Mouse (Mus musculus): Measurements from ENCODE around the gene Hist1h1t. TPM values are rescaled to one million over a fixed set of nuclear protein-coding genes. Genes with fewer than 3 reads are reported as not detected.

Gene Hist1h1t
- polyA plus RNA-seq, 1 experiment from 2014 or later: 0.19 TPM

DNA sequence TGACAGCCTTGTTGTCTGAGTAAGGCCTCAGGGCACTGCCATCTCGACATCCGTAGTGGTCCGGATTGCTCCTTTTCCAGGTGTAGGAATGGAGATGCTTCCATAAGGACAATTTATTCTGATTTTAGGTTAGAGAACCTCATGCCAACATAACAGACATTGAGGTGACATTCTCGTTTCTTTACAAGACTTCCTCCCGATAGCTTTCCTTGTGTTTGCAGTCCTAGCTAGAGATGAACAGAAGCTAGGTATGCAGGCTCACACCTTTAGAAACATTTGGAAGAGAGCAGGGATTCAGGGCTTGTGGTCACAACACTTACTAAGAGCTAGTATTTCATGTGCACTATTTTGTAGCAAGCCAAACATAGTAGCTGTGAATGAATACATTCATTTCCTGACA lies 47.6 kb downstream of the Hist1h1t start:
- Histone ChIP-seq H3K36me3 (ENCODE audit: control insufficient read depth, insufficient read depth, low read length) (no peaks in the 10 kb centered on the region), H3K4me2 (ENCODE audit: low read depth, low read length) (no peak overlapping the region), H3K4me1 (ENCODE audit: control insufficient read depth, insufficient read depth, low read length) (peaks cover 18% of the 10 kb centered on the region), H3K9me3 (ENCODE audit: control insufficient read depth, low read length) (no peaks in the 10 kb centered on the region), H3K27me3 (replicated peaks; ENCODE audit: control insufficient read depth, insufficient read depth, low read length) (no peaks in the 10 kb centered on the region), H3K4me3 (ENCODE audit: low read depth, low read length) (no peak overlapping the region), H3K9ac (ENCODE audit: low read depth, low read length) (no peak overlapping the region), H3K27ac (replicated peaks; ENCODE audit: low read depth, low read length) (no peak overlapping the region)
- DNase-seq (ENCODE audit: low spot score): no peak
- WGBS: 73% methylated on average over 5 of the region's 5 CpGs
- ATAC-seq (ENCODE audit: low read depth): no peak

DNA sequence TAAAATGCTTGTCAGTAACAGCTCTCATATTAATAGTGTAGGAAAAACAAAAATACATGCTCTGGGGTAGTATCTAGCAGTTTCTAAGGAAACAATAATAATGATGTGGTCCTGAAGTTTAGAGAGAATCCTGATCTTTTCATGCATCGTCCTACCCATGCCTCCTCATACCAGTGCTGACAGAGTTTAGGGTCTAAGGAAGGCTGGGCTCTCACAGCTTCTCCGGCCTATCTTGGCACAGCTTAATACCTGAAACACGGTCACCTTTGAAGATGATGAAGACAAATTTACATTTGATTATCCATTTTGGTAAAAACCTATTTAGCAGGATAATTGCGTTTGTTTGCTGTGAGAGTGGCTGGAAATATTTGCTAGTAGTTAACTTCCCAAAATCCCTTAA lies 48.3 kb downstream of the Hist1h1t start:
- Histone ChIP-seq H3K9me3 (ENCODE audit: control insufficient read depth, low read length) (no peaks in the 10 kb centered on the region), H3K9ac (ENCODE audit: low read depth, low read length) (peak overlapping the region; percentile 63), H3K4me3 (ENCODE audit: low read depth, low read length) (peak overlapping the region; percentile 47), H3K4me2 (ENCODE audit: low read depth, low read length) (peak overlapping the region; percentile 84), H3K27ac (replicated peaks; ENCODE audit: low read depth, low read length) (peak overlapping the region; percentile 100), H3K27me3 (replicated peaks; ENCODE audit: control insufficient read depth, insufficient read depth, low read length) (no peaks in the 10 kb centered on the region), H3K4me1 (ENCODE audit: control insufficient read depth, insufficient read depth, low read length) (peaks cover 18% of the 10 kb centered on the region), H3K36me3 (ENCODE audit: control insufficient read depth, insufficient read depth, low read length) (no peaks in the 10 kb centered on the region)
- 28% methylated on average over 4 of the region's 4 CpGs for WGBS
- ATAC-seq (ENCODE audit: low read depth): no peak
- DNase-seq (ENCODE audit: low spot score): no peak

DNA sequence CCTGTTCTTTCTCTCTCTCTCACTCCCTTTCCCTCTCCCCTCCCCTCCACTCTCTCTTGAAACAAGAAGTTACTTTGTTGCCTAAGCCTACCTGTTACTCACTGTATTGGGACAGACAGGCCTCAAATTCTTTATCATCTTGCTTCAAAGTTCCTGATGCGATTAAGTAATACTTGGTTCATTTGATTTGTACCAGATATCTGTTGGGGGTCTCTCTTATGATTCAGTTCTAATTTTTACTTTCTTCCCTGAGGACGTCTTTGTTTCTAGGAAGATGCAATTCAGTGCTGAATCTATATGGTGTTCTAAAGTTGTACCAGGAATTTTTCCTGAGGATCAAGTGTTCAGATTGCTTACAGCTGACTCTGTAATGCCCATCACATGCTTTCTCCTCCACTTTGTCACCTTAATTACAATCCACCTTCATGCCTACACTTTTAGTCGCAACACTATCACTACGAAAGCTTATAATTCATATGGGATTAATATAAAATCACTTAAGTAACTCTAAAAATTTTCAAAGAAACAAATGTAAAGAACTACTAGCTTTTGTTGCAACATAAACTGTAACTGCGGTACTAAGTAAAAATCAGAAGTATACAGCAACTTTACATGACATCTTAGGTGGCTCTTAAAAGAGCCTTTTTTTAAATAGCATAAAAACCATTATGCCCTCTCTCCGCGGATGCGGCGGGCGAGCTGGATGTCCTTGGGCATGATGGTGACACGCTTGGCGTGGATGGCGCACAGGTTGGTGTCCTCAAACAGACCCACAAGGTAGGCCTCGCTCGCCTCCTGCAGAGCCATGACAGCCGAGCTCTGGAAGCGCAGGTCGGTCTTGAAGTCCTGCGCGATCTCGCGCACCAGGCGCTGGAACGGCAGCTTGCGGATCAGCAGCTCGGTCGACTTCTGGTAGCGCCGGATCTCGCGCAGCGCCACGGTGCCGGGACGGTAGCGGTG lies 49.1 kb downstream of the Hist1h1t start:
- DNase-seq (ENCODE audit: low spot score) (peak; percentile 32), ATAC-seq (ENCODE audit: low read depth) (no peak)
- H3K27me3 ChIP-seq (replicated peaks; ENCODE audit: control insufficient read depth, insufficient read depth, low read length): no peaks in the 10 kb centered on the region
- peak overlapping the region; percentile 72 for H3K9ac ChIP-seq (ENCODE audit: low read depth, low read length)
- 1% methylated on average over 17 of the region's 36 CpGs for WGBS
- peak overlapping the region; percentile 84 for H3K4me2 ChIP-seq (ENCODE audit: low read depth, low read length)
- H3K9me3 ChIP-seq (ENCODE audit: control insufficient read depth, low read length): no peaks in the 10 kb centered on the region
- peaks cover 18% of the 10 kb centered on the region for H3K4me1 ChIP-seq (ENCODE audit: control insufficient read depth, insufficient read depth, low read length)
- H3K27ac ChIP-seq (replicated peaks; ENCODE audit: low read depth, low read length): peak overlapping the region; percentile 100
- no peaks in the 10 kb centered on the region for H3K36me3 ChIP-seq (ENCODE audit: control insufficient read depth, insufficient read depth, low read length)
- peak overlapping the region; percentile 47 for H3K4me3 ChIP-seq (ENCODE audit: low read depth, low read length)

DNA sequence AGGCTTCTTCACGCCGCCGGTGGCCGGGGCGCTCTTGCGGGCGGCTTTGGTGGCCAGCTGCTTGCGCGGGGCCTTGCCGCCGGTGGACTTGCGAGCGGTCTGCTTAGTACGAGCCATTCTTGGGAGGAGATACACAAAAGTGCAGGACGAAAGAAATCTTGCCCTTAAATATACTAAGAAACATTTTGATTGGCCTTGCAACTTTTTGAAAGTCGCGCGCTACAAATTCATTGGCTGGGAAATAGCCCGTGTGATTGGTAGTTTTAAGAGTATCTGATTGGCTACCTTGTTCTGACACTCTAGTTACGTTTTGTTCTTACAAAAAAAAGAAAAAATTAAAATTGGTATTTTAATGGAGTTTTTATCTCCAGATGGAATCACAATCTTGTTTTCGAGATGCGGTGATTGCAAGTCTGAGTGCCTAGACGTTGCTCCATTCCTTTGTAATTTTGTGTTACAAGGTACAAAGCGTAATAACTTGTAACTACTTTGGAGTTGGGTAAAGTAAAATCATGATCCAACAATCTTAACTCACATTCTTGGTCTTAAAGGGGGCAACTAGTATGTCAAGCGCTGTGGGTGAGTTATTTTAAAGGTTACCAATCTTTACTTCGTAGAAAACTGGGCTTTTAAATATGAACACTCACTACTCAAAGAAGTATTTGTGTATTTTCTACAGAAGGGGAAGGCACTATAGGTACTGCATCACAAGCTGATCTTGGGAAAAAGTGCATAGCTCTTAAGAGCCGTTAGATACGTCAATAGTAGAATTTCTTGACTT lies 50.0 kb downstream of the Hist1h1t start, which contains the start of gene Hist1h3c:
Hist1h3c (minus strand) TSS at position 222 of the 781 bp plus-strand sequence.
- Histone ChIP-seq H3K4me3 (ENCODE audit: low read depth, low read length) (peak within 1 kb of the TSS; percentile 47), H3K4me2 (ENCODE audit: low read depth, low read length) (peak within 1 kb of the TSS; percentile 84), H3K27me3 (replicated peaks; ENCODE audit: control insufficient read depth, insufficient read depth, low read length) (no peaks in the 10 kb centered on the region), H3K27ac (replicated peaks; ENCODE audit: low read depth, low read length) (peak within 1 kb of the TSS; percentile 100), H3K9ac (ENCODE audit: low read depth, low read length) (peak within 1 kb of the TSS; percentile 72), H3K36me3 (ENCODE audit: control insufficient read depth, insufficient read depth, low read length) (no peaks in the 10 kb centered on the region), H3K4me1 (ENCODE audit: control insufficient read depth, insufficient read depth, low read length) (peaks cover 15% of the 10 kb centered on the region), H3K9me3 (ENCODE audit: control insufficient read depth, low read length) (no peaks in the 10 kb centered on the region)
- DNase-seq (ENCODE audit: low spot score): peak; percentile 97
- WGBS: 1% methylated on average over 20 of the region's 28 CpGs
- peak; percentile 64 for ATAC-seq (ENCODE audit: low read depth)

Small RNA genes lying within 50 kb of the gene (microRNA-seq; reads per million reads assigned to microRNA genes)
- gene Gm44314 (ENCODE audit: borderline number of aligned reads) (not detected), gene Gm44350 (ENCODE audit: borderline number of aligned reads) (not detected)

Other genes starting within 250 kb of the Hist1h1t start
- 0.18 TPM in 1 of 2 replicates, not detected in the other for gene Btn1a1, start 229.9 kb upstream of the Hist1h1t start, polyA plus RNA-seq (2014; fragmentation: Nextera tagmentation; extraction: Ambion mirVana)
- gene Btn2a2, start 207.0 kb upstream of the Hist1h1t start, polyA plus RNA-seq (2014; fragmentation: Nextera tagmentation; extraction: Ambion mirVana): 0.40 and 0.51 TPM in 2 replicates
- 5.1 and 5.6 TPM in 2 replicates for gene Hist1h4h, start 164.8 kb upstream of the Hist1h1t start, polyA plus RNA-seq (2014; fragmentation: Nextera tagmentation; extraction: Ambion mirVana)
- 5.2 and 7.0 TPM in 2 replicates for gene Hist1h2af, start 161.9 kb upstream of the Hist1h1t start, polyA plus RNA-seq (2014; fragmentation: Nextera tagmentation; extraction: Ambion mirVana)
- 3.7 and 4.1 TPM in 2 replicates for gene Hist1h3g, start 160.4 kb upstream of the Hist1h1t start, polyA plus RNA-seq (2014; fragmentation: Nextera tagmentation; extraction: Ambion mirVana)
- gene Hist1h2bh, start 152.4 kb upstream of the Hist1h1t start, polyA plus RNA-seq (2014; fragmentation: Nextera tagmentation; extraction: Ambion mirVana): 0.76 and 0.77 TPM in 2 replicates
- 0.71 and 1.0 TPM in 2 replicates for gene Hist1h3f, start 151.8 kb upstream of the Hist1h1t start, polyA plus RNA-seq (2014; fragmentation: Nextera tagmentation; extraction: Ambion mirVana)
- 0.84 and 0.88 TPM in 2 replicates for gene Hist1h4f, start 144.2 kb upstream of the Hist1h1t start, polyA plus RNA-seq (2014; fragmentation: Nextera tagmentation; extraction: Ambion mirVana)
- gene Hist1h1d, start 142.6 kb upstream of the Hist1h1t start, polyA plus RNA-seq (2014; fragmentation: Nextera tagmentation; extraction: Ambion mirVana): 0.60 TPM in 2 replicates
- 4.4 and 6.1 TPM in 2 replicates for gene Hist1h3e, start 133.4 kb upstream of the Hist1h1t start, polyA plus RNA-seq (2014; fragmentation: Nextera tagmentation; extraction: Ambion mirVana)
- gene Hist1h2ae, start 124.6 kb upstream of the Hist1h1t start, polyA plus RNA-seq (2014; fragmentation: Nextera tagmentation; extraction: Ambion mirVana): 93.4 and 108 TPM in 2 replicates
- gene Hist1h2bg, start 124.4 kb upstream of the Hist1h1t start, polyA plus RNA-seq (2014; fragmentation: Nextera tagmentation; extraction: Ambion mirVana): 5.1 and 5.3 TPM in 2 replicates
- gene Hist1h2bf, start 121.6 kb upstream of the Hist1h1t start, polyA plus RNA-seq (2014; fragmentation: Nextera tagmentation; extraction: Ambion mirVana): 3.6 and 4.1 TPM in 2 replicates
- 1.6 and 2.8 TPM in 2 replicates for gene Hist1h2ad, start 121.4 kb upstream of the Hist1h1t start, polyA plus RNA-seq (2014; fragmentation: Nextera tagmentation; extraction: Ambion mirVana)
- gene Hist1h3d, start 120.1 kb upstream of the Hist1h1t start, polyA plus RNA-seq (2014; fragmentation: Nextera tagmentation; extraction: Ambion mirVana): 5.2 and 7.2 TPM in 2 replicates
- gene Hist1h4d, start 114.2 kb upstream of the Hist1h1t start, polyA plus RNA-seq (2014; fragmentation: Nextera tagmentation; extraction: Ambion mirVana): 74.5 and 84.0 TPM in 2 replicates
- 1.5 and 2.2 TPM in 2 replicates for gene Hist1h2be, start 74.7 kb upstream of the Hist1h1t start, polyA plus RNA-seq (2014; fragmentation: Nextera tagmentation; extraction: Ambion mirVana)
- 12.8 and 15.7 TPM in 2 replicates for gene Hist1h1e, start 73.3 kb upstream of the Hist1h1t start, polyA plus RNA-seq (2014; fragmentation: Nextera tagmentation; extraction: Ambion mirVana)
- gene Hist1h2ac, start 11.9 kb upstream of the Hist1h1t start, polyA plus RNA-seq (2014; fragmentation: Nextera tagmentation; extraction: Ambion mirVana): 1.2 and 1.3 TPM in 2 replicates
- 52.7 and 78.2 TPM in 2 replicates for gene Hist1h2bc, start 11.6 kb upstream of the Hist1h1t start, polyA plus RNA-seq (2014; fragmentation: Nextera tagmentation; extraction: Ambion mirVana)
- 5.7 and 5.8 TPM in 2 replicates for gene Hist1h4c, start 2.6 kb downstream of the Hist1h1t start, polyA plus RNA-seq (2014; fragmentation: Nextera tagmentation; extraction: Ambion mirVana)
- gene Hfe, start 15.0 kb downstream of the Hist1h1t start, polyA plus RNA-seq (2014; fragmentation: Nextera tagmentation; extraction: Ambion mirVana): 9.6 and 10.3 TPM in 2 replicates
- gene Hist1h1c, start 43.0 kb downstream of the Hist1h1t start, polyA plus RNA-seq (2014; fragmentation: Nextera tagmentation; extraction: Ambion mirVana): 36.1 and 37.8 TPM in 2 replicates
- gene Hist1h3c, start 49.8 kb downstream of the Hist1h1t start, polyA plus RNA-seq (2014; fragmentation: Nextera tagmentation; extraction: Ambion mirVana): 5.1 and 7.5 TPM in 2 replicates
- 1.2 and 2.1 TPM in 2 replicates for gene Hist1h2bb, start 50.9 kb downstream of the Hist1h1t start, polyA plus RNA-seq (2014; fragmentation: Nextera tagmentation; extraction: Ambion mirVana)
- 30.2 and 32.6 TPM in 2 replicates for gene Hist1h2ab, start 55.3 kb downstream of the Hist1h1t start, polyA plus RNA-seq (2014; fragmentation: Nextera tagmentation; extraction: Ambion mirVana)
- 6.6 and 11.5 TPM in 2 replicates for gene Hist1h3b, start 56.5 kb downstream of the Hist1h1t start, polyA plus RNA-seq (2014; fragmentation: Nextera tagmentation; extraction: Ambion mirVana)
- 3.5 and 4.7 TPM in 2 replicates for gene Hist1h4b, start 61.2 kb downstream of the Hist1h1t start, polyA plus RNA-seq (2014; fragmentation: Nextera tagmentation; extraction: Ambion mirVana)
- gene Hist1h4a, start 65.4 kb downstream of the Hist1h1t start, polyA plus RNA-seq (2014; fragmentation: Nextera tagmentation; extraction: Ambion mirVana): 0.68 and 0.74 TPM in 2 replicates
- gene Hist1h3a, start 66.6 kb downstream of the Hist1h1t start, polyA plus RNA-seq (2014; fragmentation: Nextera tagmentation; extraction: Ambion mirVana): 3.7 and 4.9 TPM in 2 replicates
- gene Hist1h1a, start 67.9 kb downstream of the Hist1h1t start, polyA plus RNA-seq (2014; fragmentation: Nextera tagmentation; extraction: Ambion mirVana): 3.2 and 3.5 TPM in 2 replicates
- gene Trim38, start 74.1 kb downstream of the Hist1h1t start, polyA plus RNA-seq (2014; fragmentation: Nextera tagmentation; extraction: Ambion mirVana): 0.31 TPM in 1 of 2 replicates, not detected in the other
- gene Slc17a2, start 111.2 kb downstream of the Hist1h1t start, polyA plus RNA-seq (2014; fragmentation: Nextera tagmentation; extraction: Ambion mirVana): not detected in 2 replicates
- gene Slc17a3, start 143.6 kb downstream of the Hist1h1t start, polyA plus RNA-seq (2014; fragmentation: Nextera tagmentation; extraction: Ambion mirVana): 0.52 and 0.56 TPM in 2 replicates
- not detected in 2 replicates for gene Slc17a1, start 171.9 kb downstream of the Hist1h1t start, polyA plus RNA-seq (2014; fragmentation: Nextera tagmentation; extraction: Ambion mirVana)
- 0.10 TPM in 1 of 2 replicates, not detected in the other for gene Slc17a4, start 219.2 kb downstream of the Hist1h1t start, polyA plus RNA-seq (2014; fragmentation: Nextera tagmentation; extraction: Ambion mirVana)
- not detected in 2 replicates for gene Hist1h2ba, start 238.3 kb downstream of the Hist1h1t start, polyA plus RNA-seq (2014; fragmentation: Nextera tagmentation; extraction: Ambion mirVana)
- not detected in 2 replicates for gene Hist1h2aa, start 238.6 kb downstream of the Hist1h1t start, polyA plus RNA-seq (2014; fragmentation: Nextera tagmentation; extraction: Ambion mirVana)

Data from embryonic facial prominence, embryonic 14.5 days (tissue).